Comparison of ENCODE assay signal across 19 mouse cellular contexts in genomic region chr3:38144650-38145049, GRCm38 (mm10).
DNase-seq lines count a peak whose midpoint lies in the region; ATAC-seq and TF ChIP-seq lines count a peak whose summit lies in the region.
"Had no signal": no experiment of that assay in that cellular context is flagged by ENCODE, and none has a peak within 500 bp of the region (broad histone marks: within the 10 kb centered on the region; RNA-seq: fewer than 3 reads in every experiment).

No protein-coding gene starts in this region.

- peaks cover 21% of the 10 kb centered on the region for H3K4me1 ChIP-seq in lung, embryonic 16.5 days (replicated peaks; ENCODE audit: control insufficient read depth, insufficient read depth, low read length)
- peaks cover 21% of the 10 kb centered on the region for H3K4me1 ChIP-seq in lung, adult 2 months (ENCODE audit: control insufficient read depth, insufficient read depth, low read length)

- no peaks in the 10 kb centered on the region for H3K36me3 ChIP-seq in lung, embryonic 16.5 days (ENCODE audit: control insufficient read depth, insufficient read depth, low read length)
- H3K36me3 ChIP-seq: embryonic facial prominence, embryonic 12.5 days; lung, embryonic 15.5 days; stomach, embryonic 15.5 days had no signal

- no peaks in the 10 kb centered on the region for H3K27me3 ChIP-seq in lung, embryonic 16.5 days (ENCODE audit: control insufficient read depth, insufficient read depth, low read depth, low read length)
- H3K27me3 ChIP-seq: embryonic facial prominence, embryonic 12.5 days; lung, embryonic 15.5 days; megakaryocyte, embryonic 14.5 days; stomach, embryonic 15.5 days had no signal

- 0 out of 2 replicates have a peak overlapping the region, but pooled peaks have one; percentile 65 for H3K27ac ChIP-seq in lung, embryonic 16.5 days (ENCODE audit: low read length)
- H3K27ac ChIP-seq: embryonic facial prominence, embryonic 12.5 days; stomach, embryonic 15.5 days had no signal

- DNase-seq in gastrocnemius, adult 18-20 months (ENCODE audit: low spot score), result peak; percentile 34
- no peak for DNase-seq in gastrocnemius, postnatal 10 days
- no peak for DNase-seq in lung, adult 2 months
- peak; percentile 45 for DNase-seq in gastrocnemius, postnatal 14 days
- DNase-seq in heart, postnatal 36 days, result peak; percentile 44 to 45
- no peak for DNase-seq in B cell, adult 2 months
- DNase-seq in cerebellum, postnatal 25 days, result no peak
- DNase-seq: cerebellum, adult 11-12 months; kidney, adult 8-10 months; layer of hippocampus, postnatal 36 days; spleen, adult 18-20 months; thymus, adult 2 months had no signal

- TF ChIP-seq POLR2A in lung, adult 2 months (IDR thresholded peaks at IDR 0.05; ENCODE audit: borderline replicate concordance, extremely low read depth, low read depth, low read length), result no peak

- no peak for ATAC-seq in lung, embryonic 16.5 days (ENCODE audit: low read depth)
- ATAC-seq: forebrain, embryonic 16.5 days had no signal

- no peaks in the 10 kb centered on the region for H3K9me3 ChIP-seq in lung, embryonic 16.5 days (ENCODE audit: control insufficient read depth, low read length)
- H3K9me3 ChIP-seq: embryonic facial prominence, embryonic 12.5 days; lung, embryonic 15.5 days; megakaryocyte, embryonic 14.5 days; stomach, embryonic 15.5 days had no signal

- H3K9ac ChIP-seq in lung, embryonic 16.5 days (ENCODE audit: low read length), result no peak overlapping the region
- H3K9ac ChIP-seq: embryonic facial prominence, embryonic 12.5 days; lung, embryonic 15.5 days; stomach, embryonic 15.5 days had no signal

- intact Hi-C loops in gastrocnemius, postnatal 14 days (cut with DNase I; ENCODE audit: low total_unique reads), result no loop called here
- intact Hi-C loops in heart, postnatal 36 days (cut with DNase I), result no loop called here

- H3K4me3 ChIP-seq in lung, embryonic 16.5 days (ENCODE audit: low read length), result no peak overlapping the region
- no peak overlapping the region for H3K4me3 ChIP-seq in lung, adult 2 months (replicated peaks; ENCODE audit: extremely low read depth, low read depth, low read length)
- H3K4me3 ChIP-seq: embryonic facial prominence, embryonic 12.5 days; lung, embryonic 15.5 days; megakaryocyte, embryonic 14.5 days; stomach, embryonic 15.5 days had no signal

- no peak overlapping the region for H3K4me2 ChIP-seq in lung, embryonic 16.5 days (ENCODE audit: low read depth, low read length)
- H3K4me2 ChIP-seq: embryonic facial prominence, embryonic 12.5 days; liver, embryonic 11.5 days; lung, embryonic 15.5 days; stomach, embryonic 15.5 days had no signal

- TF ChIP-seq CTCF in lung, adult 2 months (IDR thresholded peaks at IDR 0.05; ENCODE audit: insufficient read depth, low read length), result no peak

Comparison
In these comparisons a context has a peak if more than half of its experiments do, and no peak if none do; other contexts are left out.
1. DNase-seq: peak in gastrocnemius, adult 18-20 months (single experiment), gastrocnemius, postnatal 14 days (single experiment) and heart, postnatal 36 days (2 of 2); none in gastrocnemius, postnatal 10 days (single experiment), lung, adult 2 months (single experiment), B cell, adult 2 months (0 of 2) and cerebellum, postnatal 25 days (0 of 2).